Mouse (Mus musculus): ENCODE data around the gene Fastkd3.

The Fastkd3 gene

GRCm38 (mm10) chr13:68605689-68606126 is 23.7 kb downstream of the Fastkd3 start:
- intact Hi-C loops (cut with DNase I), result loop anchor here (10.0 kb wide), 1 partner anchor 479 kb away; no protein-coding TSS in a partner anchor

GRCm38 (mm10) chr13:68607652-68608405 is 25.8 kb downstream of the Fastkd3 start:
- intact Hi-C loops (cut with DNase I), result loop anchor here (10.0 kb wide), 1 partner anchor 477 kb away; no protein-coding TSS in a partner anchor

- intact Hi-C loops (cut with DNase I), result no loop called here
These were observed 40.8 kb downstream of the Fastkd3 start for GRCm38 (mm10) chr13:68622792-68623191.

GRCm38 (mm10) chr13:68627041-68627440 is 45.0 kb downstream of the Fastkd3 start:
- intact Hi-C loops (cut with DNase I), result no loop called here
